Mouse (Mus musculus) heart, adult 8-10 months (tissue): ENCODE results near the gene Sp8. TPM values are rescaled to one million over a fixed set of nuclear protein-coding genes. Genes with fewer than 3 reads are reported as not detected.

Experiments used
- DNase-seq: peaks from one replicate; pipeline ENCODE4 v3.0.0; 2022; ENCODE audit warnings: low spot score
- total RNA-seq, 4 experiments: library from RNA; stranded (reverse); gene quantifications; 2 replicates each; pipeline ENCODE4 v1.2.4; 2022

The Sp8 gene
- not detected for total RNA-seq

DNA sequence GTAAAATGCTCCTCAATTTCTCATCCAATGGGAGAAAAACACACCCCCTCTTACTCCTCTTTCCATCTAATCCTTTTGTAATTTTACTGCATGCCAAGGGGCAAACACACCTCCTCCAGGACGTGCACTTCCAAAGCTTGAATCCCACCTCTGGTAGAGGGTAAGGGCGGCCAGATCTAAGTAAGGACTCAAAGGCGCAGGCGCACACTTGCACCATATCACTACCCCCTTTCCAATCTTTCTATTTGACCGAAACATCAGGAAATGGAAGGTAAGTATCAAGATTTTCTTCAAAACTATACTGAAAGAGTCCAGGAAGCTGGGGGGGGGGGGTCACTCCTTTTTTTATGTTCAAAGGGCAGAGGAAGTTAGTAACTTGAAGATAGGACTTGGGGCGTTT lies at the start of gene Sp8:
TSS of gene Sp8 (plus strand) at position 109 of the 400 bp plus-strand sequence.
- no peak for DNase-seq

GRCm38 (mm10) chr12:118811328-118811961 lies 34.7 kb upstream of the Sp8 start:
- no peak for DNase-seq

DNA sequence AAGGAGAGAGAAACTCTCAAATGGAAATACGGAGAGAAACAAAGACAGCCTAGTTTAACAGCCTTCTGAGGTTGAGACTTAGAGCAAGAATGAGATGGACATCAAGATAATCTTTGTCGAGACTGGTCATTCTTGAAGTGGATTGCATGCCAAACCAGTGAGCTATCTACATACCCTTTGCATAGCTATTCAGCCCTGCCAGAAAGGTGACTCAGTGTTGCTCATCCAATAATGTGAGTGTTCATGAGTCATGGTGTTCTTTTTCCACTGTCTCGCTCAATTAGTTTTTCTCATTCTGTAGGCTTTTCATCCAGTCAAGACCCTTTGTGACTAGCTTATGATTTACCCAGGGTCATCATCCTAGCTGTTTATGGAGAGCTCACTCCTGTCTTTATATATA lies 31.6 kb upstream of the Sp8 start:
- no peak for DNase-seq

- no peak for DNase-seq
These were observed 30.0 kb upstream of the Sp8 start for GRCm38 (mm10) chr12:118816156-118816555.

GRCm38 (mm10) chr12:118829881-118830280 lies 16.2 kb upstream of the Sp8 start:
- DNase-seq = no peak

- no peak for DNase-seq
These were observed 9.5 kb upstream of the Sp8 start for GRCm38 (mm10) chr12:118836411-118837341.

DNA sequence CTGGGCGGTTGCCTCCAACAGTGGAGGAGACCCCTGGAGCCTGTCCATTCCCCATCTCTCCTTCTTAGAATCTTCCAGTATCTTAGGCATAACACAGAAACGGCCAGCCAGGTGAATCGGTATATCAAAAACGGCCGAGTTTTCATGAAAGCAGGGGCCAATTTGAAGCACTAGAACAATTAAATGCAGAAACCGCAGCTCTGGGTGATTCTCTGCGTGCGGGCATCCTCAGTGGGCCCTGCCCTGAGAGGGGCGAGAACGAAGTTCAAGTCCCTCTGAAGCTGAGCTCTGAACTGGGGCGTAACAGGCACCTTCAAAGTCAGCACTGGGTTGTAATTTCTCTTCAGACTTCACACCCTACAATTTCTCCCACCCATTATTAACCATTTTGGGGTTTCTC lies 8.8 kb upstream of the Sp8 start:
- DNase-seq = no peak

GRCm38 (mm10) chr12:118838260-118838659 lies 7.9 kb upstream of the Sp8 start:
- no peak for DNase-seq

DNA sequence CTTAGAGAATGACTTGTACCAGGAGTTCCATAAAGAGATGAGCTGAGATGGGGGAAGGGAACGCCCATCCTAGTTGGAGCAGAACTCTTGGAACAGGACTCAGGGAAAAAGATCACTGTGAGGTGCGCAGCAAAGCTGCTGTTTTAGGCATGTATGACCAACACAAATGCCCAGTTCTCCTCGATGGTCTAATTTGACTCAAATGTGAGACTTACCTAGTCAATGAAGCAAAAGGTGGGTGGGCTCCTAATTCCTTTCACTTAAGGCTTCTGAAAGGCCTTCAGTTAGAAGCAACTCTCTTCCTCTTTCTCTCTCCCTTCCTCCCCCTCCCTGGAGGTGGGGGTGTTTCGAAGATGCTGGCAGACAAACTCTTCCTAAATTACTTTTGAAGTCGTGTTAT lies 6.7 kb upstream of the Sp8 start:
- DNase-seq = no peak

GRCm38 (mm10) chr12:118840301-118840700 lies 5.8 kb upstream of the Sp8 start:
- DNase-seq = no peak

GRCm38 (mm10) chr12:118840861-118841260 lies 5.3 kb upstream of the Sp8 start:
- DNase-seq = no peak

- no peak for DNase-seq
These were observed 4.7 kb upstream of the Sp8 start for GRCm38 (mm10) chr12:118841381-118841922.

DNA sequence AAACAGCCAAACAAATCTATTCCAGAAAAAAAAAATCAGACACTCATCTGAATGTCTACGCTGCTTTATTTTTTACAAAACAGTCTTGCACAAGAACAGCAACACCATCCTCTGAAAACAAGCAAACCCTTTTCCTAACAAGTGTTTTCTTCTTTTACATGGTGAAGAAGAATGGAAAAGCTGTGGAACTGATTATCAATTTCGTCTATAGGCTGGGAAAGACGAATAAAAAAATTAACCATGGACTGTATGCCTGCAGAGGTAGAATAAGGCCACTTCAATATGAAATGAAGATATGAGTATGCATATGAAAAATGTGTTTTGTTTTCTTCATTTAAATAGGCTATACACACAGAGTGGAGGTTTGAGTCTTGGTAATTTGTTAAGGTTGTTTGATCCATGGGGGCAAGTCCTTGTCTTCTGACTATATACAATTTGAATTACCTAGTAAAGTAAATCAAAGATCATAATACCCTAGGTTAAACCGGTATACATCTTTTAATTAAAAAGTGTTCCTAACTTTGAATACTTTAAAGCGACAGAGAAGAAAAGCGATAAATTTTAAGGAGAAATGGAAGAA lies 4.1 kb upstream of the Sp8 start:
- no peak for DNase-seq

DNA sequence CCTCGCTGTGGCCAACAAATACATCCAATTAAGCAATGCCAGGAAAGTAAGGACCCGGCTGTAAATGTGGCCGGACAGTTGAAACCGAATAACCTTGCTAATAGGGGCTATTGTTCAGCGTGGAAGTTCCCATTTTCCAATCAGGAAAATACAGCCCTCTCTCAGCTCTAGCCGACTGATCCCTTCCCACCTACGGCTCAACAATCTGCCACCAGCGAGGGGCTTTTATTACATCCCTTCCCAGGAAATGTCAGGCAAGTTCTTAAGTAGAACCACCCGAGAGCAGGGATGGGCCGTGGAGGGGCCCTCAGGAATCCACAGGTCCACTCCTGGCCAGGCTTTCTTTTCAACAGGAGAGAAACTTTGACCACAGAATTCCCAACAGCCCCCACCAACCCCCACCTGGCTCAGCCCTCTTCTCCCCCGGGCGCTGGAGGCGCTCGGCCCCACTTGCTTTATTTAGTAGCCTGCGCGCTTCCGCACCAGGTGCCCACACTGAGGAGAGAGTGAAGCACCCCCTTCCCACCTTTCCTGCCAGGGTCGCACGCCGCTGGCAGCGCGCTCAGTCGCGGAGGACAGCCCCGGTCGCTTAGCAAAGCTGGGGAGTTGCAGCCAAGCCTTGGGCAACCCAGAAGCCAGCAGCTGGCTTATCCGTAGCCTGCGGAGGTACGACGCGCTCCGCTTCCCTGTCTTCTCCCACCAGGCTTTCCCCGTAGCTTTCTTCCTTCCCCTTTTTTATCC lies 3.3 kb upstream of the Sp8 start:
- DNase-seq = no peak

- no peak for DNase-seq
These were observed 2.0 kb upstream of the Sp8 start for GRCm38 (mm10) chr12:118844111-118844510.

- no peak for DNase-seq
These were observed 1.3 kb upstream of the Sp8 start for GRCm38 (mm10) chr12:118844841-118845240.

GRCm38 (mm10) chr12:118845351-118845750 lies 778 bp upstream of the Sp8 start:
- no peak for DNase-seq

- no peak for DNase-seq
These were observed 656 bp downstream of the Sp8 start for GRCm38 (mm10) chr12:118846649-118847321.

- DNase-seq = no peak
These were observed 1.3 kb downstream of the Sp8 start for GRCm38 (mm10) chr12:118847381-118847780.

GRCm38 (mm10) chr12:118847861-118848495 lies 1.8 kb downstream of the Sp8 start:
- DNase-seq = no peak
